Mouse (Mus musculus): ENCODE results near the gene Hist1h3e.
"Not testable (repeated sequence)": the region's sequence is repeated elsewhere in the genome, so short reads cannot be mapped to it uniquely, and the experiment has no call there.

Gene Hist1h3e

GRCm38 (mm10) chr13:23562699-23563462, 712 bp upstream of the Hist1h3e start:
- DNase-seq (ENCODE audit: low read depth, low spot score): peak; percentile 84

- DNase-seq (ENCODE audit: low read depth, low spot score): not testable (repeated sequence)
These were observed 662 bp downstream of the Hist1h3e start for GRCm38 (mm10) chr13:23561531-23561882.

GRCm38 (mm10) chr13:23560699-23561098, 1.5 kb downstream of the Hist1h3e start:
- not testable (repeated sequence) for DNase-seq (ENCODE audit: low read depth, low spot score)

GRCm38 (mm10) chr13:23556906-23557305, 5.3 kb downstream of the Hist1h3e start:
- DNase-seq (ENCODE audit: low read depth, low spot score): no peak

- peak; percentile 96 for DNase-seq (ENCODE audit: low read depth, low spot score)
These were observed 6.2 kb downstream of the Hist1h3e start for GRCm38 (mm10) chr13:23555839-23556416.

GRCm38 (mm10) chr13:23554925-23555838, 7.0 kb downstream of the Hist1h3e start:
- peak; percentile 88 for DNase-seq (ENCODE audit: low read depth, low spot score)

GRCm38 (mm10) chr13:23554393-23554792, 7.8 kb downstream of the Hist1h3e start:
- DNase-seq (ENCODE audit: low read depth, low spot score): no peak

- no peak for DNase-seq (ENCODE audit: low read depth, low spot score)
These were observed 9.2 kb downstream of the Hist1h3e start, which contains the start of gene Hist1h1d for GRCm38 (mm10) chr13:23552962-23553361. Gene Hist1h1d, plus strand, starts transcription at chr13:23553262.

GRCm38 (mm10) chr13:23551931-23552914, 9.9 kb downstream of the Hist1h3e start:
- DNase-seq (ENCODE audit: low read depth, low spot score): no peak

GRCm38 (mm10) chr13:23551146-23551834, 10.9 kb downstream of the Hist1h3e start, which contains the start of gene Hist1h4f:
Gene Hist1h4f, minus strand, starts transcription at chr13:23551648.
- DNase-seq (ENCODE audit: low read depth, low spot score): peak; percentile 96

- peak; percentile 60 for DNase-seq (ENCODE audit: low read depth, low spot score)
These were observed 11.4 kb downstream of the Hist1h3e start for GRCm38 (mm10) chr13:23550761-23551145.

- no peak for DNase-seq (ENCODE audit: low read depth, low spot score)
These were observed 15.5 kb downstream of the Hist1h3e start for GRCm38 (mm10) chr13:23546694-23547093.

- not testable (repeated sequence) for DNase-seq (ENCODE audit: low read depth, low spot score)
These were observed 17.4 kb downstream of the Hist1h3e start for GRCm38 (mm10) chr13:23544787-23545120.

- DNase-seq (ENCODE audit: low read depth, low spot score): peak; percentile 92
These were observed 18.0 kb downstream of the Hist1h3e start, which contains the start of gene Hist1h3f for GRCm38 (mm10) chr13:23543965-23544786. Gene Hist1h3f, plus strand, starts transcription at chr13:23544052.

GRCm38 (mm10) chr13:23542999-23543607, 19.1 kb downstream of the Hist1h3e start, which contains the start of gene Hist1h2bh:
Gene Hist1h2bh, minus strand, starts transcription at chr13:23543392.
- DNase-seq (ENCODE audit: low read depth, low spot score): peak; percentile 92

- not testable (repeated sequence) for DNase-seq (ENCODE audit: low read depth, low spot score)
These were observed 19.8 kb downstream of the Hist1h3e start for GRCm38 (mm10) chr13:23542225-23542980.

- no peak for DNase-seq (ENCODE audit: low read depth, low spot score)
These were observed 20.7 kb downstream of the Hist1h3e start for GRCm38 (mm10) chr13:23541497-23541896.

- DNase-seq (ENCODE audit: low read depth, low spot score): not testable (repeated sequence)
These were observed 22.3 kb downstream of the Hist1h3e start for GRCm38 (mm10) chr13:23539821-23540220.

Measured in ZHBTc4 (cell line).